Mouse (Mus musculus) stomach, embryonic 14.5 days (tissue): ENCODE measurements around the gene Sh3bgrl3. TPM values are rescaled to one million over a fixed set of nuclear protein-coding genes. Genes with fewer than 3 reads are reported as not detected.

Experiments
- ATAC-seq: fragments of 200-750 bp; cut with Nextera tagmentation; 2 replicates; pipeline ENCODE4 v1.8.0; 2017; ENCODE audit warnings: low read depth, moderate TSS enrichment; ENCODE audit not compliant: insufficient number of reproducible peaks, insufficient read depth, low FRiP score
- H3K27ac ChIP-seq: fragments of 300-500 bp; sonication (generic); 2 replicates; pipeline ENCODE4 v1.5.1; 2014; ENCODE audit warnings: mild to moderate bottlenecking, low read length, moderate library complexity, mixed read lengths
- H3K27me3 ChIP-seq: fragments of 300-500 bp; sonication (generic); 2 replicates; pipeline ENCODE4 v1.6.1; 2014; ENCODE audit warnings: low read length, control low read depth, mixed read lengths; ENCODE audit not compliant: control insufficient read depth, insufficient read depth
- H3K36me3 ChIP-seq: fragments of 300-500 bp; sonication (generic); 2 replicates; pipeline ENCODE4 v1.6.1; 2014; ENCODE audit warnings: mild to moderate bottlenecking, control low read depth, low read length, moderate library complexity, mixed read lengths; ENCODE audit not compliant: control insufficient read depth, insufficient read depth
- H3K4me1 ChIP-seq: fragments of 300-500 bp; sonication (generic); 2 replicates; pipeline ENCODE4 v1.6.1; 2014; ENCODE audit warnings: low read length, control low read depth, mixed read lengths; ENCODE audit not compliant: control insufficient read depth, insufficient read depth
- H3K4me2 ChIP-seq: fragments of 300-500 bp; sonication (generic); replicated peaks from 2 replicates; pipeline ENCODE4 v1.6.1; 2014; ENCODE audit warnings: low read depth, low read length, control low read depth
- H3K4me3 ChIP-seq: fragments of 300-500 bp; sonication (generic); 2 replicates; pipeline ENCODE4 v1.5.1; 2014; ENCODE audit warnings: low read depth, low read length, control low read depth
- H3K9ac ChIP-seq: fragments of 300-500 bp; sonication (generic); replicated peaks from 2 replicates; pipeline ENCODE4 v1.6.1; 2014; ENCODE audit warnings: low read depth, mild to moderate bottlenecking, control low read depth, low read length, moderate library complexity, mixed read lengths
- H3K9me3 ChIP-seq: fragments of 300-500 bp; sonication (generic); 2 replicates; pipeline ENCODE4 v1.6.1; 2016; ENCODE audit warnings: low read depth, low read length, control low read depth; ENCODE audit not compliant: control insufficient read depth
- WGBS: fragments of 180-500 bp; shearing (Covaris S2); extraction: QIAGEN DNeasy Blood & Tissue Kit; methylation state at CpG from one replicate; pipeline ENCODE4 v1.1.7; 2014; 5-methylcytosine and 5-hydroxymethylcytosine counted together
- polyA plus RNA-seq: library from polyadenylated mRNA; unstranded; fragments of >200 nt; fragmentation: Nextera tagmentation; extraction: Ambion mirVana; gene quantifications from 2 replicates; pipeline ENCODE4 v1.2.1, GENCODE M21; 2014

The Sh3bgrl3 gene
- polyA plus RNA-seq, 1 experiment from 2014 or later = 435 TPM

DNA sequence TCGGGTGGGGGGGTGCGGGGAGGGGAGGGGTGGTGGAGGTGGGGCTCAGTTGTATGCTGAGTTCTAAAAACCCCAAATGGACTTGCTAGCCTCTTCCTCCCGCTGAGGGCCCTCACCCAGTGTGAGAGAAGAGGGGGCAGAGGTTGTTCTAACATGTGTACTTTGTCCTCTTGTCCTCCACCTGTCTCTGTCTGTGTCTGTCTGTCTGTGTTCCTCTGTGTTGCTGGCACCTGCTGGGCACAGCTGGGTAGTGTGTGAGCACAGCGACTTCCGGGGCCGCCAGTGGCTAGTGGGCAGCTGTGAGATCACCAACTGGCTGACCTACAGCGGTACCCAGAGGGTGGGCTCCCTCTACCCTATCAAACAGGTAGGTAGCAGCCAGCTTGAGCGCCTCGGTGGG, 39.6 kb downstream of the Sh3bgrl3 start:
- ATAC-seq = no peak
- no peaks in the 10 kb centered on the region for H3K27me3 ChIP-seq
- 80% methylated on average over 9 of the region's 9 CpGs for WGBS
- no peaks in the 10 kb centered on the region for H3K36me3 ChIP-seq
- H3K4me3 ChIP-seq = no peak overlapping the region
- H3K4me2 ChIP-seq = no peak overlapping the region
- H3K9ac ChIP-seq = no peak overlapping the region
- H3K27ac ChIP-seq = no peak overlapping the region
- H3K4me1 ChIP-seq = no peaks in the 10 kb centered on the region
- H3K9me3 ChIP-seq = no peaks in the 10 kb centered on the region

DNA sequence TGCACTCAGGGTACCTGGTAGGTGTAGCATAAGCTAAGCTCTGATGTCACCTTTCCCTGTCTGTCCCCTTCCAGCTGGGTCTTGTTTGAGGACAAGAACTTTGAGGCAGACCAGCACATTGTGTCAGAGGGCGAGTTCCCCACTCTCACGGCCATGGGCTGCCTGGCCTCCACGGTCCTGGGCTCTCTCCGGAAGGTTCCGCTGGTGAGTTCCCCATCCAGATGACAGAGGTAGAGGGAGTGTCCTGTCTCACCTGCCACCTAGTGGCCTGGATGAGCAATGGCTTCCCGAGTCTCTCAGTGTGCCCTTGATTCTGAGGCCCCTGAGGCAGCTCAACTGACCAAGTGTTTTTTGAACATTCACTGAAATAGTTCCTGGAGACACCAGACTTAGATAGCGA, 41.2 kb downstream of the Sh3bgrl3 start:
- Histone ChIP-seq H3K9ac (no peak overlapping the region), H3K4me3 (no peak overlapping the region)
- WGBS = 26% methylated on average over 7 of the region's 7 CpGs

DNA sequence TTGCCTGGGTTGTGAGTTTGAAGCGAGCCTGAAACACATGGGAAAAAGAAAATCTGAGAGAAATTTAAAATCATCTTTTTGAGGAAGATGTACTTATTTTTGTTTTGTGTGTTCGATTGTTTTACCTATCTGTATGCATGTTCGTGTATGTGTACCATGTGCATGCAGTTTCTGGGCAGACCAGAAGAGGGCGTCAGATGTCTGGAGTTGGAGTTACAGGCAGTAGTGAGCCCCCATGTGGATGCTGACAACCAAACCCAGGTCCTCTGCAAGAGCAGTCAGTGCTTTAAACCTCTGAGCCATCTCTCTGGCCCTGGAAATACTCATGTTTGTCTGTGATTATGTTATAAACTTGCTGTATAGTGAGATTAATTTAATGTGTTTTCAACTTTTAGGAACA, 43.6 kb downstream of the Sh3bgrl3 start:
- Histone ChIP-seq H3K4me3 (no peak overlapping the region), H3K36me3 (no peaks in the 10 kb centered on the region), H3K9ac (no peak overlapping the region), H3K27me3 (no peaks in the 10 kb centered on the region), H3K4me1 (0 out of 2 replicates have a peak, but pooled peaks cover 7% of the 10 kb centered on the region), H3K9me3 (no peaks in the 10 kb centered on the region), H3K27ac (no peak overlapping the region), H3K4me2 (no peak overlapping the region)
- WGBS = 85% methylated on average over 4 of the region's 4 CpGs
- ATAC-seq = no peak

More for the DNA sequence above, 41.2 kb downstream of the Sh3bgrl3 start:
- H3K27me3 ChIP-seq = no peaks in the 10 kb centered on the region
- H3K9me3 ChIP-seq = no peaks in the 10 kb centered on the region
- H3K36me3 ChIP-seq = no peaks in the 10 kb centered on the region
- no peak overlapping the region for H3K27ac ChIP-seq
- ATAC-seq = peak; percentile 51; the same call in 1 of the 2 replicates
- H3K4me2 ChIP-seq = no peak overlapping the region
- H3K4me1 ChIP-seq = 0 out of 2 replicates have a peak, but pooled peaks cover under 1% of the 10 kb centered on the region

DNA sequence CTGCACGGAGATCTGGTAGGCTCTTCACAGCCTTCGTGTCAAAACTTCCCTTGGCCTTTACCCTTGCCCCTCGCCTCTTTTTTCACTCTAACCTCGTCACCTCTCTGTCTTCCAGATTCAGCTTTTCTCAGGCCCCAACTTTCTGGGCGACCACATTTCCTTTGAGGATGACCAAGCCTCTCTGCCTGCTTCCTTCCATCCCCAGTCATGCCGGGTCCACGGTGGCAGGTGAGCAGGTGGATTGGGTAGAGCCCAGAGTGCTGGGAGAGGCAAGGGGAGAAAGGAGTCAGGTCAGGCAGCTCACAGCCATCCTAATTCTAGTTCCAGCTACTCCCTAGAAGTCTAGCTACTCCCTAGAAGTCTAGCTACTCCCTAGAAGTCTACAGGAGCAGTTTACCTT, 46.1 kb downstream of the Sh3bgrl3 start:
- no peak for ATAC-seq
- no peak overlapping the region for H3K9ac ChIP-seq
- no peak overlapping the region for H3K27ac ChIP-seq
- no peaks in the 10 kb centered on the region for H3K36me3 ChIP-seq
- H3K4me3 ChIP-seq = peak overlapping the region; percentile 33
- no peaks in the 10 kb centered on the region for H3K9me3 ChIP-seq
- WGBS = 6% methylated on average over 7 of the region's 7 CpGs
- peak overlapping the region; percentile 75 for H3K4me2 ChIP-seq
- no peaks in the 10 kb centered on the region for H3K27me3 ChIP-seq
- H3K4me1 ChIP-seq = 0 out of 2 replicates have a peak, but pooled peaks cover 7% of the 10 kb centered on the region

DNA sequence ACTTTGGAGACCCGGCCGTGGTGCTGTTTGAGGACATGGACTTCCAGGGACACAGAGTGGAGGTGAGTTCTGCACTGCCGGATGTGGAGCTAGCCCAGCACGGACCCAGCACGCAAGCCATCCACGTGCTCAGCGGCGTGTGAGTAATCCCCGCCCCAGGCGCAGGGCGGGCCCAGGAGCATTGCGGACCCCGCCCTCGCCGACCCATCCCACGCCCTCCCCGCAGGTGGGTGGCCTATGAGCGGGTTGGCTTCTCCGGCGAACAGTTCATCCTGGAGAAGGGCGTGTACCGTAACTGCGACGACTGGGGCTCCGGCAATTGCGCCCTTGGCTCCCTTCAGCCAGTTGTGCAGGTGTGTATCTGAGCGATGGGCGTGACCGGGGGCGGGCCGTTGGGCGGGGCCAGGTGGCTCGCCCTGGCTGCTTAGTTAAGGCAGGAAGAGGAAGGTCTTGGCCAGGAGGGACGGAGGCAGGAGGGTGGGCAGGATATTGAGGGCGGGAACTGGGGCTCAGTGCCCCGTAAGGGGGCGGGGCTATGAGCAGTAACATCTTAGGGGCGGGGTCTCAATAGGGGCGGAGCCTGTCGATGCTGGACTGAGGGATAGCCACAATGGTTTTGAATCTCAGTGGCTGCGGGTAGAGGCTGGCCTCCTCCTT, 46.7 kb downstream of the Sh3bgrl3 start:
- ATAC-seq = peak; percentile 94
- Histone ChIP-seq H3K27me3 (no peaks in the 10 kb centered on the region), H3K4me2 (peak overlapping the region; percentile 75), H3K27ac (no peak overlapping the region), H3K4me1 (0 out of 2 replicates have a peak, but pooled peaks cover 7% of the 10 kb centered on the region), H3K9ac (no peak overlapping the region), H3K36me3 (no peaks in the 10 kb centered on the region), H3K4me3 (peak overlapping the region; percentile 33), H3K9me3 (no peaks in the 10 kb centered on the region)
- under 1% methylated on average over 41 of the region's 41 CpGs for WGBS

DNA sequence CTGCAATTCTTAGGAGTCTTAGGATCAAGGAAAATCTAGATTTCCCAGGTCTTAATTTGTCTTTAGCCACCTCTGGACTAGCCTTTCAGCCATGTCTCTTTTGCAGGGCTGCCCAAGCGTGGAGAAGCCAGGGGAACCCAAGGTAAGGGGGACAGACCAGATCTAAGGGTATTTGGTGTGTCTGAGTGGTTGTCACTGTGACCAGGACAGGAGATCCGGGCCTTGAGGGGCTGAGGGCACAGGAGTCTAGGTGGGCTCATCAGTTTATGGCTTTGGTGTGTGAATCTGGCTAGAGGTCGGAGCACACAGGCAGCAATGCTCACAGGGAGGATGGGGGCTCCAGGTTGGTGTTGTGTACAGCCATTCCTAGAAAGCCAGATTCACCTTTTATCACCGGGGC, 47.9 kb downstream of the Sh3bgrl3 start:
- Histone ChIP-seq H3K36me3 (no peaks in the 10 kb centered on the region), H3K9ac (no peak overlapping the region), H3K9me3 (no peaks in the 10 kb centered on the region), H3K4me1 (0 out of 2 replicates have a peak, but pooled peaks cover 7% of the 10 kb centered on the region), H3K4me3 (no peak overlapping the region), H3K27ac (no peak overlapping the region), H3K27me3 (no peaks in the 10 kb centered on the region), H3K4me2 (no peak overlapping the region)
- ATAC-seq = no peak
- 82% methylated on average over 4 of the region's 4 CpGs for WGBS

DNA sequence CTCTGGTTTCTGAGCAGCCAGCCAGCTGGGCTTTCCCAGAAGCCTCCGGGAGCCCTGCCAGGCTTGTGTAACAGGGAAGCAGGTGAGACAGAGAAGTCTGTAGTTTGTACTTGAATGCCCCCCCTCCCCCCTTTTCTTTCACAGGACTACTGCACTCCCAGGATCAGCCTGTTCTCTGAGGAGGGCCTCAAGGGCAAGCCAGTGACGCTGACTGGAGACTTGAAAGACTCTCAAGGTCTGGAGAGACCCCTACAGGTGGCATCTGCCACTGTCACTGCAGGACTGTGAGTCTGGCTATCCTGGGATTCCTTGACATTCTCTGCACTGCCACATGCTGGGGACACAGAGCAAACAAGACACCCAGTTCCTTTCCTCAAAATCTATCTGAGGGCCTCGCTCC, 49.9 kb downstream of the Sh3bgrl3 start:
- no peaks in the 10 kb centered on the region for H3K9me3 ChIP-seq
- no peak for ATAC-seq
- no peaks in the 10 kb centered on the region for H3K36me3 ChIP-seq
- no peak overlapping the region for H3K4me3 ChIP-seq
- no peak overlapping the region for H3K27ac ChIP-seq
- 0 out of 2 replicates have a peak, but pooled peaks cover 7% of the 10 kb centered on the region for H3K4me1 ChIP-seq
- 20% methylated on average over 3 of the region's 3 CpGs for WGBS
- no peaks in the 10 kb centered on the region for H3K27me3 ChIP-seq
- no peak overlapping the region for H3K4me2 ChIP-seq
- H3K9ac ChIP-seq = no peak overlapping the region
